Mouse (Mus musculus) embryonic facial prominence, embryonic 12.5 days (tissue): ENCODE results near the gene Gm21748. TPM values are rescaled to one million over a fixed set of nuclear protein-coding genes. Genes with fewer than 3 reads are reported as not detected.
"Not testable (repeated sequence)": the region's sequence is repeated elsewhere in the genome, so short reads cannot be mapped to it uniquely, and the experiment has no call there.

Experiments used
- ATAC-seq: fragments of 200-750 bp; cut with Nextera tagmentation; 2 replicates; pipeline ENCODE4 v1.8.0; 2017; ENCODE audit not compliant: insufficient number of reproducible peaks, insufficient read depth, low FRiP score, low TSS enrichment
- H3K27ac ChIP-seq: fragments of 300-500 bp; sonication (generic); 2 replicates; pipeline ENCODE4 v1.5.1; 2016; ENCODE audit warnings: mild to moderate bottlenecking
- H3K27me3 ChIP-seq: fragments of 300-500 bp; sonication (generic); 2 replicates; pipeline ENCODE4 v1.6.1; 2016; ENCODE audit warnings: mild to moderate bottlenecking, moderate library complexity
- H3K36me3 ChIP-seq: fragments of 300-500 bp; sonication (generic); 2 replicates; pipeline ENCODE4 v1.6.1; 2016; ENCODE audit warnings: mild to moderate bottlenecking
- H3K4me1 ChIP-seq: fragments of 300-500 bp; sonication (generic); 2 replicates; pipeline ENCODE4 v1.6.1; 2016
- H3K4me2 ChIP-seq: fragments of 300-500 bp; sonication (generic); replicated peaks from 2 replicates; pipeline ENCODE4 v1.6.1; 2016; ENCODE audit warnings: mild to moderate bottlenecking, moderate library complexity
- H3K4me3 ChIP-seq: fragments of 300-500 bp; sonication (generic); 2 replicates; pipeline ENCODE4 v1.5.1; 2016; ENCODE audit warnings: mild to moderate bottlenecking
- H3K9ac ChIP-seq: fragments of 300-500 bp; sonication (generic); 2 replicates; pipeline ENCODE4 v1.6.1; 2016; ENCODE audit warnings: mild to moderate bottlenecking, moderate library complexity
- H3K9me3 ChIP-seq: fragments of 300-500 bp; sonication (generic); 2 replicates; pipeline ENCODE4 v1.6.1; 2016; ENCODE audit warnings: mild to moderate bottlenecking, moderate library complexity
- WGBS: fragments of 180-500 bp; shearing (Covaris S2); methylation state at CpG from one replicate; pipeline ENCODE4 v1.1.7; 2016; 5-methylcytosine and 5-hydroxymethylcytosine counted together
- polyA plus RNA-seq: library from polyadenylated mRNA; unstranded; fragments of >200 nt; fragmentation: Nextera tagmentation; extraction: Ambion mirVana; gene quantifications from 2 replicates; pipeline ENCODE4 v1.2.1, GENCODE M21; 2016

Gm21748 gene
- polyA plus RNA-seq = not detected in 2 replicates

GRCm38 (mm10) chrY:90839077-90839476 lies at the start of gene Gm21748:
Gm21748 (minus strand) TSS chrY:90839177.
- not testable (repeated sequence) for H3K9me3 ChIP-seq, H3K36me3 ChIP-seq, H3K4me1 ChIP-seq, H3K4me2 ChIP-seq, H3K27me3 ChIP-seq, H3K27ac ChIP-seq, H3K4me3 ChIP-seq, ATAC-seq, H3K9ac ChIP-seq
- WGBS = no CpG with 5 or more reads among the region's 8 CpGs

Other genes starting within 250 kb of the Gm21748 start
- gene Gm21860, start 84.4 kb downstream of the Gm21748 start, polyA plus RNA-seq = not detected in 2 replicates
- gene Gm47283, start 54.4 kb downstream of the Gm21748 start, polyA plus RNA-seq = not detected in 2 replicates